Mouse (Mus musculus): ENCODE results near the gene Cd27.
"Not testable (repeated sequence)": the region's sequence is repeated elsewhere in the genome, so short reads cannot be mapped to it uniquely, and the experiment has no call there.

Gene Cd27

DNA sequence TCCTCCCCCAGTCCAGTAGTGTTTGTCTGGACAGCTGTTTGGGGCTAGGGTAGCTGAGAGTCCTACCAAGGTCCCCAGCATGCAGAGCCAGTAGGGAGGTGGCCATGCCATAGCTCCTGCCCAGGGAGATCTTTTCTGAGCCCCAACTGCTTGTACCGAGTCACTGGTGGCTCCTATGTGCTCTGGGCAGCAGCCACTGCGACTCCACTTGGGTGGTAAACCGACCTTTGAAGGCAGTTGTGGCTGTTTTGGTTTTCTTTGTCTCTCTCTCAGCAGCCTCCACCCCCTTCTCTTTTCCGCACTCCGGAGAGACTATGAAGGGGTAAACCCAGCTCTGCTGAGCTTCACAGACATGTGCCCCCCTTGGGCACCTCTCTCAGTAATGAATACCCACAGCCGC lies at the start of gene Cd27:
Gene Cd27, minus strand, starts transcription at position 229 of the 400 bp plus-strand sequence.
- DNase-seq (ENCODE audit: low spot score in 2 of 2): no peak

GRCm38 (mm10) chr6:125285890-125286289 lies 49.1 kb upstream of the Cd27 start, which contains the start of gene Tuba3a:
Tuba3a (minus strand) TSS chr6:125286042.
- DNase-seq (ENCODE audit: low spot score in 2 of 2): no peak

GRCm38 (mm10) chr6:125284751-125285150 lies 47.9 kb upstream of the Cd27 start:
- DNase-seq (ENCODE audit: low spot score in 2 of 2): no peak

DNA sequence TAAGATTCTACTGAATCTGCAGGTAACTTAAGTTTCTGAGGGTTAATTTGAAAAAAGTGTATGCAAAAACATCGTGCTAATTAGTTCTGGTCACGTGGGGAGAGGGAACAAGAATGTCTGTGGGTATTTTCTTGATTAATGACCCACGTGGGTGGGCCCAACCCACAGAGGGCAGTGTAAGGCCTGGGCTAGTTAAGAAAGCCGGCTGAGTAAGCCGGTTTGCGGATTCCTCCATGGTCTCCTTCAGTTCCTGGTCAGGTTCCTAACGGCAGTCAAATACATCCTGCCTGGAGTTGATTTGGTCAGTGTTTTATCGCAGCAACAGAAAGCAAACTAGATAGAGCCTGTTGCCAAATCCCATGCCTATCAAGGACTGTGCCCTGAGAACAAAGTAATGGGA lies 47.4 kb upstream of the Cd27 start:
- DNase-seq (ENCODE audit: low spot score in 2 of 2): no peak

- DNase-seq (ENCODE audit: low spot score in 2 of 2): not testable (repeated sequence)
Observed at GRCm38 (mm10) chr6:125282721-125283120, 45.9 kb upstream of the Cd27 start.

- DNase-seq (ENCODE audit: low spot score in 2 of 2): no peak
Observed at GRCm38 (mm10) chr6:125279729-125280128, 42.9 kb upstream of the Cd27 start.

DNA sequence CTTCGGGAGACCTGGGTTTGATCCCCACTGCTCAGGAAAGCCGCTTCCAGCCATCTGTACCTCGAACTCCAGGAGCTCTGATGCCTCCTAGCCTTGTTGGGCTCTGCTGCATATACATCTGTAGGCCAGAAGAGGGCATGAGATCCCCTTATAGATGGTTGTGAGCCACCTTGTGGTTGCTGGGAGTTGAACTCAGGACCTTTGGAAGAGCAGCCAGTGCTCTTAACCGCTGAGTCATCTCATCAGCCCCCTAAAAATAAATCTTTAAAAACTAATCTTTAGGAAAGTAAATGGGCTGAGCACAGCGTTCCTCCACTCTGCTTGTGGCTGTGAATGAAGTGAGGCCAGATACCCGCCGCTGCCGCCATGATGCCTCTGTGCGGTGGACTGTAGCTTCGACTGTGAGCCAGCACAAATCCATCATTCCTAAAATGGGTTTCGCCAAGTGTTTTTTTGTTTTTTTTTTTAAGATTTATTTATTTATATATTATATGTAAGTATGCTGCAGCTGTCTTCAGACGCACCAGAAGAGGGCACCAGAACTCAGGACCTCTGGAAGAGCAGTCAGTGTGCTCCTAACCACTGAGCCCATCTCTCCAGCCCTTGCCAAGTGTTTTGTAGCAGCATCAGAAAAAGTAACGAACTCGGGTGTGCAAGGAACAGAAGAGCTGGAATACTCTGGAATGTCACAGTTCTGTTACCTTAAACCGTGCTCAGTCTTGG lies 38.2 kb upstream of the Cd27 start:
- DNase-seq (ENCODE audit: low spot score in 2 of 2): peak in 1 of 2 experiments; percentile 12

GRCm38 (mm10) chr6:125272228-125272785 lies 35.5 kb upstream of the Cd27 start:
- DNase-seq (ENCODE audit: low spot score in 2 of 2): no peak

DNA sequence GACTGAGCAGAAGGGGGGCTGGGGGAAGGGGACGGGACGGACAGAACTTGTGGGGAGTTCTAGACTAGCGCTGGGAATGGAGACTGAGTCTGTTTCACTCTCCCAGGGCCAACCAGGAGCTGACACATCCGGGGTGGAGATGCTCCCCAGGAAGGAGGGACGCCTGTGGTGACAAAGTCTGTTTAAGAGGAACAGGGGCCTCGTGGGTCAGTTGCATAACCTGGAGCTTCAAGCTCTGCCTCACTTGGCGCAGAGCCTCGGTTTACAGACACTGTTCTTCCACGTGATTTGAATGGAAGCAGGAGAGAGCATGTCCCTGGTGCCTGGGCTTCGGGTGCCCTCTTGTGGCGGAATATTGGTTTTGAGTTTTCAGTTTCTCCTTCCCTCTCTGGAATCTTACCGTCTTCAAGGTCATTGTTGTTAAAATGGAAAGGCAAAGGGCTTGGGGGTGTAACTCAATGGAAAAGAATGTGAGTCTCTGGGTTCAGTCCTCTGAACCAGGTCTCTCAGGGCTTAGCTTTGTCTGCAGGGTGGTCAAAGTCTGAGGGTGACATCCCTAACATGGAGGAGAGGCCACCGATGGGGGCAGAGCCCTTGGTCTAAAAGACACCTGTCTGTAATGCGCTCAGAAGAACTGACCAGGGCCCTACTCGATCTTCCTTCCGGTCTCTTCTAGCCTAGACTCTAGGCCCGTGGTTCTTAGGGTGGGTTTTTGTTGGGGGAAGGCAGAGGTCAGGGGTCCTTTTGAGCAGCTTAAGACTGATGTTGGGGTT lies 34.8 kb upstream of the Cd27 start:
- DNase-seq (ENCODE audit: low spot score in 2 of 2): peak; percentile 86 to 92

GRCm38 (mm10) chr6:125268799-125269198 lies 32.0 kb upstream of the Cd27 start:
- no peak for DNase-seq (ENCODE audit: low spot score in 2 of 2)

DNA sequence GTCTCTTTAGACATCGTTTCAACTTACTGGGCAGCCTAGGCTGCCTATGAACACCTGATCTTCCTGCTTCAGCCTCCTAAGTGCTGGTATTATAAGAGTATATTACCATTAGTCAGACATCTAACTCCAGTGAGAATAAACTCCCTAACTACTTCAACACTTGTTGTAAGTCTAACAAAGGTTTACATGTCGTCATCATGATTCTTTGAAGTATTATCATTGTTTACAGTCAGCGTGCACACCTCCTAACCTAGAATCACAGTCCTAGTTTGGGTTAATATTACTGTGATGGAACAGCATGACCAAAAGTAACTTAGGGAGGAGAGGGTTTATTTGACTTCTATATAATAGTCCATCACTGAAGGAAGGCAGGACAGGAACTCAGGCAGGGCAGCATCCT lies 30.7 kb upstream of the Cd27 start:
- DNase-seq (ENCODE audit: low spot score in 2 of 2): no peak

DNA sequence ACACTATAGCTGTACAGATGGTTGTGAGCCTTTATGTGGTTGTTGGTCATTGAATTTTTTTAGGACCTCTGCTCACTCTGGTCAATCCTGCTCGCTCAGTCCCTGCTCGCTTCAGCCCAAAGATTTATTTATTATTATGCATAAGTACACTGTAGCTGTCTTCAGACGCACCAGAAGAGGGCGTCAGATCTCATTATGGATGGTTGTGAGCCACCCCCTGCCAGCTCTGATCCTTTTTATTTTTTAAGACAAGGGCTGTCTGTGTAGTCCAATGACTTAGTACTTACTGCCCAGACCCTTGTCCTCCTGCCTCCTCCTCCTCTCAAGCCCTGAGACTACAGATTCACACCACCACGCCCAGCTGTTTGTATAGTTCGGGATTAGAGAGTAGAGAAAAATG lies 29.8 kb upstream of the Cd27 start:
- DNase-seq (ENCODE audit: low spot score in 2 of 2): not testable (repeated sequence)

GRCm38 (mm10) chr6:125266091-125266490 lies 29.3 kb upstream of the Cd27 start:
- no peak for DNase-seq (ENCODE audit: low spot score in 2 of 2)

- DNase-seq (ENCODE audit: low spot score in 2 of 2): no peak
Observed at GRCm38 (mm10) chr6:125265239-125265638, 28.4 kb upstream of the Cd27 start.

GRCm38 (mm10) chr6:125264219-125264618 lies 27.4 kb upstream of the Cd27 start:
- DNase-seq (ENCODE audit: low spot score in 2 of 2): no peak

- DNase-seq (ENCODE audit: low spot score in 2 of 2): no peak
Observed at GRCm38 (mm10) chr6:125260006-125260555, 23.3 kb upstream of the Cd27 start.

- no peak for DNase-seq (ENCODE audit: low spot score in 2 of 2)
Observed at GRCm38 (mm10) chr6:125256222-125256966, 19.6 kb upstream of the Cd27 start.

GRCm38 (mm10) chr6:125255516-125256044 lies 18.8 kb upstream of the Cd27 start:
- DNase-seq (ENCODE audit: low spot score in 2 of 2): no peak

GRCm38 (mm10) chr6:125253863-125254715 lies 17.3 kb upstream of the Cd27 start:
- no peak for DNase-seq (ENCODE audit: low spot score in 2 of 2)

DNA sequence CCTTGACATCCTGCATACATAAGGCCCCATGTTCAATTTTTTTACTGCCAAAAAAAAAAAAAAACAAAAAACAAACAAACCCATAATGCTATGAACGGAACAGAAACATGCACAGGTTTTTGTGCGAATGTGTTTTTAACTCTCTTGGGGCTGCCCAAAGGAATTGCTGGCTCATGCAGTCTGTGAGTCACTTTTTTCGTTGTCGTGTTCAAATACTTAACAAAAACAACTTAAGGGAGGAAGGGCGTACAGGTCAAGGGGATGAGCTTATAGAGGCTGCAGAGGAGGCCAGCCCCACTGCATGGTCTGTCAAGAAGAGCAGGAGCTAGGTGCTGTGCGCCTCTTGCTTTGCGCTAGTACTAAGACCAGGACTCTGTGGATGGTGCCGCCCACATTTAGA lies 15.9 kb upstream of the Cd27 start:
- no peak for DNase-seq (ENCODE audit: low spot score in 2 of 2)

- DNase-seq (ENCODE audit: low spot score in 2 of 2): no peak
Observed at GRCm38 (mm10) chr6:125252285-125252684, 15.5 kb upstream of the Cd27 start.
